Mouse (Mus musculus) kidney, adult 2 months (tissue): Measurements from ENCODE around the gene Higd2a. TPM values are rescaled to one million over a fixed set of nuclear protein-coding genes. Genes with fewer than 3 reads are reported as not detected.
"Not testable (repeated sequence)": the region's sequence is repeated elsewhere in the genome, so short reads cannot be mapped to it uniquely, and the experiment has no call there.

Experiments
- DNase-seq: peaks from one replicate; pipeline ENCODE4 v3.0.0; 2021
- H3K27ac ChIP-seq: fragments of 200-500 bp; 2 replicates; pipeline ENCODE4 v1.5.1; 2012; ENCODE audit warnings: low read depth, low read length, control low read depth, inconsistent platforms; ENCODE audit not compliant: insufficient read depth
- H3K27me3 ChIP-seq: fragments of 200-500 bp; replicated peaks from 2 replicates; pipeline ENCODE4 v1.6.1; 2012; ENCODE audit warnings: mild to moderate bottlenecking, moderate library complexity, low read length, inconsistent platforms; ENCODE audit not compliant: control insufficient read depth, insufficient read depth
- H3K36me3 ChIP-seq: fragments of 200-500 bp; 2 replicates; pipeline ENCODE4 v1.6.1; 2012; ENCODE audit warnings: mild to moderate bottlenecking, moderate library complexity, low read length, inconsistent platforms; ENCODE audit not compliant: control insufficient read depth, insufficient read depth
- H3K4me1 ChIP-seq: fragments of 200-500 bp; 2 replicates; pipeline ENCODE4 v1.6.1; 2011; ENCODE audit warnings: low read length; ENCODE audit not compliant: control insufficient read depth, insufficient read depth
- H3K4me3 ChIP-seq: fragments of 200-500 bp; 2 replicates; pipeline ENCODE4 v1.5.1; 2011; ENCODE audit warnings: mild to moderate bottlenecking, low read depth, low read length, control low read depth; ENCODE audit not compliant: insufficient read depth
- CTCF ChIP-seq: fragments of 200-500 bp; conservative IDR thresholded peaks from 2 replicates; pipeline ENCODE4 v1.5.1; 2011; ENCODE audit warnings: low read depth, mild to moderate bottlenecking, control low read depth, low read length, moderate library complexity, mixed read lengths; ENCODE audit not compliant: insufficient read depth, insufficient read length
- POLR2A ChIP-seq: fragments of 200-500 bp; IDR thresholded peaks from one replicate; pipeline ENCODE4 v1.6.1; 2011; ENCODE audit warnings: low read depth, low read length, control low read depth
- WGBS: fragments of 180-500 bp; shearing (Covaris S2); methylation state at CpG from one replicate; pipeline ENCODE4 v1.1.7; 2018; 5-methylcytosine and 5-hydroxymethylcytosine counted together
- polyA plus RNA-seq: library from polyadenylated mRNA; depleted of rRNA; stranded (reverse); fragments of >200 nt; gene quantifications from 2 replicates; pipeline ENCODE4 v1.2.3, GENCODE M21; 2012

Gene Higd2a
- polyA plus RNA-seq, 1 experiment, result 419 TPM

- no peak for TF ChIP-seq POLR2A
- TF ChIP-seq CTCF, result no peak
- Histone ChIP-seq H3K36me3 (no peaks in the 10 kb centered on the region), H3K27me3 (no peaks in the 10 kb centered on the region), H3K4me3 (no peak overlapping the region), H3K27ac (no peak overlapping the region), H3K4me1 (peaks cover 14% of the 10 kb centered on the region; the same call in 1 of the 2 replicates)
- WGBS, result 48% methylated on average over 8 of the region's 8 CpGs
- no peak for DNase-seq
Measured at GRCm38 (mm10) chr13:54608666-54609065, 18.7 kb downstream of the Higd2a start.

- Histone ChIP-seq H3K27ac (no peak overlapping the region), H3K36me3 (no peaks in the 10 kb centered on the region), H3K4me3 (no peak overlapping the region), H3K4me1 (peaks cover 14% of the 10 kb centered on the region; the same call in 1 of the 2 replicates), H3K27me3 (no peaks in the 10 kb centered on the region)
- DNase-seq, result no peak
- 47% methylated on average over 1 of the region's 1 CpGs for WGBS
- TF ChIP-seq CTCF (no peak), POLR2A (no peak)
Measured at GRCm38 (mm10) chr13:54609301-54609700, 19.3 kb downstream of the Higd2a start.

- peak; percentile 35 for DNase-seq
- 9% methylated on average over 13 of the region's 13 CpGs for whole genome bisulfite sequencing
- peak overlapping the region; percentile 63 for H3K27ac ChIP-seq
Measured at GRCm38 (mm10) chr13:54610613-54610971, 20.6 kb downstream of the Higd2a start.

GRCm38 (mm10) chr13:54610972-54611754, 21.2 kb downstream of the Higd2a start, which contains the start of gene Cltb:
Cltb (minus strand) TSS chr13:54611344.
- Histone ChIP-seq H3K27me3 (no peaks in the 10 kb centered on the region), H3K4me3 (peak within 1 kb of the TSS; percentile 73), H3K4me1 (peaks cover 5% of the 10 kb centered on the region; the same call in 1 of the 2 replicates), H3K36me3 (no peaks in the 10 kb centered on the region), H3K27ac (peak within 1 kb of the TSS; percentile 63)
- WGBS, result under 1% methylated on average over 66 of the region's 66 CpGs
- DNase-seq, result peak; percentile 91
- TF ChIP-seq POLR2A (no peak), CTCF (no peak)

More at GRCm38 (mm10) chr13:54610613-54610971, 20.6 kb downstream of the Higd2a start:
- H3K27me3 ChIP-seq, result no peaks in the 10 kb centered on the region
- H3K4me3 ChIP-seq, result peak overlapping the region; percentile 73
- H3K36me3 ChIP-seq, result no peaks in the 10 kb centered on the region
- no peak for TF ChIP-seq POLR2A
- 0 out of 2 replicates have a peak, but pooled peaks have one; percentile 6 for TF ChIP-seq CTCF
- H3K4me1 ChIP-seq, result peaks cover 8% of the 10 kb centered on the region; the same call in 1 of the 2 replicates

- H3K36me3 ChIP-seq, H3K4me1 ChIP-seq, H3K4me3 ChIP-seq, H3K27ac ChIP-seq, H3K27me3 ChIP-seq: not testable (repeated sequence)
- TF ChIP-seq CTCF, result 0 out of 2 replicates have a peak, but pooled peaks have one; percentile 5
- 79% methylated on average over 8 of the region's 8 CpGs for WGBS
- peak; percentile 38 for DNase-seq
Measured at GRCm38 (mm10) chr13:54613141-54613540, 23.1 kb downstream of the Higd2a start.

GRCm38 (mm10) chr13:54616307-54616706, 26.3 kb downstream of the Higd2a start:
- TF ChIP-seq CTCF (no peak), POLR2A (no peak)
- Histone ChIP-seq H3K27me3 (no peaks in the 10 kb centered on the region), H3K4me1 (peaks cover 3% of the 10 kb centered on the region; the same call in 1 of the 2 replicates), H3K4me3 (no peak overlapping the region), H3K36me3 (no peaks in the 10 kb centered on the region), H3K27ac (no peak overlapping the region)
- no peak for DNase-seq
- 78% methylated on average over 8 of the region's 8 CpGs for WGBS

DNA sequence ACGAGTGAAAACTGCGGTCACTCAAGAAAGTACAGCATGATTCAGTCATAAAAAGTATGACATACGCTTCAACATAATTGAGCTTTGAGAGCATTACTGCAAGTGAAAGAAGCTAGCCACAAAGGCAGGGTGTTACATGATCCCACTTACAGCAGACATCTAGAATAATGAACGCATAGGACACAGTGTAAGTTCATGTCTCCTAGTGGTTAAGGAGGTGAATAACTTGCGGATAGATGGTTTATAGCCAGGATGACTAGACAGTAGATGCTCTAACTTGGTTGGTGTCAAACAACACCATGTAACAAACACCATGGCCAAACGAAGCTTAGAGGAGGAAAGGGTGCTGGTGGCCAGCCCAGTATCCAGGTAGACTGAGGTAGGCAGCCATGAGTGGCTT, 27.0 kb downstream of the Higd2a start:
- TF ChIP-seq CTCF (no peak), POLR2A (no peak)
- Histone ChIP-seq H3K27me3 (no peaks in the 10 kb centered on the region), H3K4me3 (no peak overlapping the region), H3K27ac (no peak overlapping the region), H3K4me1 (no peaks in the 10 kb centered on the region; the same call in 1 of the 2 replicates), H3K36me3 (no peaks in the 10 kb centered on the region)
- DNase-seq, result no peak
- WGBS, result 61% methylated on average over 6 of the region's 6 CpGs
